Mouse (Mus musculus) heart, embryonic 12.5 days (tissue): ENCODE measurements around the gene Gm6882. TPM values are rescaled to one million over a fixed set of nuclear protein-coding genes. Genes with fewer than 3 reads are reported as not detected.
"Not testable (repeated sequence)": the region's sequence is repeated elsewhere in the genome, so short reads cannot be mapped to it uniquely, and the experiment has no call there.

ENCODE experiments used
- ATAC-seq: fragments of 200-750 bp; cut with Nextera tagmentation; 2 replicates; pipeline ENCODE4 v1.8.0; 2017; ENCODE audit warnings: moderate TSS enrichment, moderate library complexity; ENCODE audit not compliant: insufficient number of reproducible peaks, low FRiP score
- H3K27ac ChIP-seq: fragments of 300-500 bp; sonication (generic); 2 replicates; pipeline ENCODE4 v1.5.1; 2016; ENCODE audit warnings: mild to moderate bottlenecking, moderate library complexity; ENCODE audit not compliant: poor library complexity, severe bottlenecking
- H3K27me3 ChIP-seq: fragments of 300-500 bp; sonication (generic); replicated peaks from 2 replicates; pipeline ENCODE4 v1.6.1; 2016; ENCODE audit warnings: mild to moderate bottlenecking, moderate library complexity
- H3K36me3 ChIP-seq: fragments of 300-500 bp; sonication (generic); 2 replicates; pipeline ENCODE4 v1.6.1; 2016; ENCODE audit warnings: mild to moderate bottlenecking, moderate library complexity
- H3K4me1 ChIP-seq: fragments of 300-500 bp; sonication (generic); replicated peaks from 2 replicates; pipeline ENCODE4 v1.6.1; 2016; ENCODE audit warnings: mild to moderate bottlenecking
- H3K4me2 ChIP-seq: fragments of 300-500 bp; sonication (generic); 2 replicates; pipeline ENCODE4 v1.6.1; 2016; ENCODE audit warnings: mild to moderate bottlenecking, moderate library complexity
- H3K4me3 ChIP-seq: fragments of 300-500 bp; sonication (generic); 2 replicates; pipeline ENCODE4 v1.5.1; 2016; ENCODE audit warnings: mild to moderate bottlenecking
- H3K9ac ChIP-seq: fragments of 300-500 bp; sonication (generic); 2 replicates; pipeline ENCODE4 v1.6.1; 2016; ENCODE audit warnings: mild to moderate bottlenecking, moderate library complexity
- H3K9me3 ChIP-seq: fragments of 300-500 bp; sonication (generic); replicated peaks from 2 replicates; pipeline ENCODE4 v1.6.1; 2016; ENCODE audit warnings: mild to moderate bottlenecking, moderate library complexity
- WGBS: fragments of 180-500 bp; shearing (Covaris S2); methylation state at CpG from one replicate; pipeline ENCODE4 v1.1.7; 2016; 5-methylcytosine and 5-hydroxymethylcytosine counted together
- polyA plus RNA-seq: library from polyadenylated mRNA; unstranded; fragments of >200 nt; fragmentation: Nextera tagmentation; extraction: Ambion mirVana; gene quantifications from 2 replicates; pipeline ENCODE4 v1.2.1, GENCODE M21; 2016

Gm6882 gene
- polyA plus RNA-seq: not detected in 2 replicates

- not testable (repeated sequence) for H3K9ac ChIP-seq, ATAC-seq, H3K4me2 ChIP-seq, H3K9me3 ChIP-seq, H3K27me3 ChIP-seq, H3K4me3 ChIP-seq, H3K27ac ChIP-seq, H3K36me3 ChIP-seq, H3K4me1 ChIP-seq
- WGBS: 29% methylated on average over 1 of the region's 1 CpGs
These were observed at the start of gene Gm6882 for GRCm38 (mm10) chr7:21432645-21433044. Gene Gm6882, minus strand, starts transcription at chr7:21432745.

Other genes starting within 250 kb of the Gm6882 start
- gene Gm5157, start 242.3 kb downstream of the Gm6882 start, polyA plus RNA-seq: not detected in 2 replicates
- not detected in 2 replicates for gene Vmn1r124, start 172.1 kb downstream of the Gm6882 start, polyA plus RNA-seq
- gene Vmn1r125, start 160.6 kb downstream of the Gm6882 start, polyA plus RNA-seq: not detected in 2 replicates
- gene Vmn1r126, start 131.3 kb downstream of the Gm6882 start, polyA plus RNA-seq: not detected in 2 replicates
- not detected in 2 replicates for gene Vmn1r127, start 112.9 kb downstream of the Gm6882 start, polyA plus RNA-seq
- gene Vmn1r128, start 83.4 kb downstream of the Gm6882 start, polyA plus RNA-seq: not detected in 2 replicates
- not detected in 2 replicates for gene Vmn1r129, start 71.5 kb downstream of the Gm6882 start, polyA plus RNA-seq
- not detected in 2 replicates for gene Vmn1r130, start 79.0 kb upstream of the Gm6882 start, polyA plus RNA-seq
- not detected in 2 replicates for gene Vmn1r131, start 113.3 kb upstream of the Gm6882 start, polyA plus RNA-seq
- gene Vmn1r132, start 181.3 kb upstream of the Gm6882 start, polyA plus RNA-seq: not detected in 2 replicates